Mouse (Mus musculus) lung, adult 10 weeks (tissue): ENCODE data around the gene Afm. TPM values are rescaled to one million over a fixed set of nuclear protein-coding genes. Genes with fewer than 3 reads are reported as not detected.

ENCODE experiments used
- polyA plus RNA-seq: library from polyadenylated mRNA; stranded (reverse); fragments of 350-450 nt; fragmentation: Illumina TruSeq; extraction: RNeasy Lipid Tissue Mini Kit (QIAGEN cat#74804); gene quantifications from one replicate; pipeline ENCODE4 v1.2.3, GENCODE M21; 2014; ENCODE audit warnings: low read depth, low replicate concordance; ENCODE audit not compliant: insufficient read depth

The Afm gene
- polyA plus RNA-seq = 0.40 TPM

DNA sequence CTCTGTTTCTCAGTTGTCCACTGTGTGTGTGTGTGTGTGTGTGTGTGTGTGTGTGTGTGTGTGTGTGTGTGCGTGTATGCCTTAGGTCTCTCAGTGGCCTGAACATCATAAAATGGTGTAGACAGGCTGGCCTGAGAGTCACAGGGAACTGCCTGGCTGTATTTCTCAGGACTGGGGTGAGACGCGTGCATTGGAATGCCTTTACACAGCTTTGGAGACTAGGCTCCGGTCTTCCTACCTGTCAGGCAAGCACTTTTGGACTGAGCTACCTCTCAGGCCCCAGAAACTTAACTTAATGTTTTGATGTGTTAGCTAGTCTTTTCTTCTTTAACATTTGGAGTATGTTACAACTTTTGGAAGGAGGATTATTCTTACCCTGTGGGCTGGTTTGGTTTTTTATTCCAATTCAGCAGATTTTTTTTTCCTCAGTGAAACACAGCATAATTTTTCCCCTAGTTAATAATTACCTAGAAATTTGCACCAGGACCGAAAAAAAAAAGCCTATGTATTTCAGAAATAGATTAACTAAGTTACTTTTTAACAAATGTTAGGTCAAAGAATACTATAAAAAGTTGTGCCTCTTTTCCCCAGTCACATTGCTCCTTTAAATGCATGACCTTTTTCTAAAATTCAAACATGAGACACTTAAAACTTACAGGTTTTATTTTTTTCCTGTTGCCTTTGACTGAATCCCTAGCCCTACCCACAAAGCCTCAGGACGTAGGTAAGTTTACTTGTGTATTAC lies at the start of gene Afm:
Gene Afm, plus strand, starts transcription at position 577 of the 745 bp plus-strand sequence.

GRCm38 (mm10) chr5:90490518-90490917 lies 28.2 kb upstream of the Afm start, which contains the start of gene Afp:
Afp (plus strand) TSS chr5:90490737.

GRCm38 (mm10) chr5:90560743-90561142 lies 42.0 kb downstream of the Afm start, which contains the start of gene 5830473C10Rik:
5830473C10Rik (plus strand) TSS chr5:90561107.

Other genes with a start within 250 kb of the Afm start
- gene Ankrd17, start 152.4 kb upstream of the Afm start, polyA plus RNA-seq = 8.1 TPM
- 1.7 TPM for gene Gm9958, start 151.7 kb upstream of the Afm start, polyA plus RNA-seq
- 2.1 TPM for gene Alb, start 58.0 kb upstream of the Afm start, polyA plus RNA-seq
- 0.83 TPM for gene Afp, start 28.2 kb upstream of the Afm start, polyA plus RNA-seq
- not detected for gene 5830473C10Rik, start 42.2 kb downstream of the Afm start, polyA plus RNA-seq
- gene Rassf6, start 121.7 kb downstream of the Afm start, polyA plus RNA-seq = 4.5 TPM
- gene Cxcl5, start 240.4 kb downstream of the Afm start, polyA plus RNA-seq = 0.79 TPM
- 9.2 TPM for gene Ppbp, start 249.6 kb downstream of the Afm start, polyA plus RNA-seq